Mouse (Mus musculus) NIH3T3 (cell line): ENCODE data around the gene Krt26.
A peak's percentile ranks its signal among the peaks of the same experiment; 100 is the strongest.

Experiments used
- DNase-seq: peaks from one replicate; pipeline ENCODE4 v3.0.0-alpha.2; 2012; ENCODE audit warnings: low read depth

Krt26 gene

GRCm38 (mm10) chr11:99337866-99338265, at the start of gene Krt26:
TSS of gene Krt26 (minus strand) at chr11:99337966.
- DNase-seq, result no peak

DNA sequence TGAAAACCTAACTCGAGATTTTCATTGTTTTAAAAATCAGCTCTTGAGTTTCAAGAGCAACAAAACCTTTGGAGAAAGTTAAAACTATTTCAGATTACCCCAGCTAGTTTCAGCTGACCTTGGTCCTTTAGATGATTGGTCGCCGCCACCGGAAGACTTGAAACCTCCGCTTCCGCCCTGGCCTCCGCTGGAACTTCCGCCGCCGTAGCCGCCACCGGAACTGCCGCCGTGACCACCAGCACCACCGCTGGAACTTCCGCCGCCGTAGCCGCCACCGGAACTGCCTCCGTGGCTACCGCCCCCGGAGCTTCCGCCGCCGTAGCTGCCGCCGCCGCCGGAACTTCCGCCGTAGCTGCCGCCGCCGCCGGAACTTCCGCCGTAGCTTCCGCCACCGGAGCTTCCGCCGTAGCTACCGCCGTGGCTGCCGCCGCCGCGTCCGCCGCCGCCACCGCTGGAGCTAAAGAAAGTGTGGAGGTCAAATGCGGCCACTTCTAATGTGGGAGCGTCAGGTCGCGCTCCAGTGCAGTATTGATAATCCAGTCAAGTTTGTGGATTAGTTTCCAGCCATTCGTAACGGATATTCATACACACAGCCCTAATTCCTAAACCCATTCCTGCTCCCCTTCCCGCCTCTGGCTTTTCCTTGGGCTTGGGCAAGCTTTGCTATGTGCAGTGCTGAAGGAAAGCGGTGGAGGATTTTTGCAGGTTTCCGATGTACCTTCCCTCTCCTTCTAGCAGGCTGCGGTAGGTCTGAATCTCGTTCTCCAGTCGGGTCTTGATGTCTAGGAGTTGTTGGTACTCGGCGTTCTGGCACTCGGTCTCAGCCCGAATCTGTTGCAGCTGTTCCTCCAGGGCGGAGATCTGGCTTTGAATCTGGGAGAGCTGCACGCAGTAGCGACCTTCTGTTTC, 48.3 kb upstream of the Krt26 start:
- DNase-seq, result peak; percentile 91

DNA sequence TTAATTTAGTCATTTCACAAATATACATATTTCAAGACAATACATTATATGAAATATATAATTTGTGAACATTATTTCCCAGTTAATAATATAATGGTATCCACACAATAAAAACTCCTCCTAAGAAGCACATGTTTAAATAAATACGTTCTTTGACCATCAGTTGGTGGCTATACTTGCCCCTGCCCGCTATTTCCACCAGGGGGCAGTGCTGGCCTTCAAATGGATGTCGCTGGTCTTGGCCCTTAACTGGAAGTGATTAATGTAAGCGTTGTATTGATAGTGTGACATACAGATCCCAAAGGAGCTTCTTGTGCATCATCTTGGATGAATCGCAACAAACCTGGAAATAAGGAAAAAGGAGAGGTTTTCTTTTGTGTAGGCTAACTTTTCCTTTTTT, 41.8 kb upstream of the Krt26 start:
- peak; percentile 89 for DNase-seq

- no peak for DNase-seq
Observed at GRCm38 (mm10) chr11:99374803-99375202, 37.0 kb upstream of the Krt26 start, which contains the start of gene Krt28. TSS of gene Krt28 (minus strand) at chr11:99374903.

GRCm38 (mm10) chr11:99369853-99370451, 32.2 kb upstream of the Krt26 start:
- DNase-seq, result peak; percentile 5

DNA sequence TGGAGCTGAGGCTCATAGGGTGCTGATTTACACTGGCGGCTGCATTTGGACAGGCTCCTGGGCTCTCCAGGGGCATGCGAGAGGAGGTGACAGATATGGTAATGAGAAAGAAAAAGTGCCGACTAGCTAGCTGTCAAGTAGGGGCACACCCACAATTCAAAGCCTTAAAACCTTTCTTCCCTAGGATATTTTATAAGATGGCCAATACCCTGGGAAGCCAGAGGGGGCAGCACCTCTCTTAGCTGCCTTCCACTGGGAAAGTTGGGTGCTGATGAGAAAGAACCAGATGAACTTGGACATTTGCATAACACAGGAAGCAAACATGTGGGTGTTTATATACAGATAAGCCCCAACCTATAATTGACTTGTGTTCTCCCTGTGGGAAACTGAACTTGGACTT, 31.5 kb upstream of the Krt26 start:
- peak; percentile 57 for DNase-seq

DNA sequence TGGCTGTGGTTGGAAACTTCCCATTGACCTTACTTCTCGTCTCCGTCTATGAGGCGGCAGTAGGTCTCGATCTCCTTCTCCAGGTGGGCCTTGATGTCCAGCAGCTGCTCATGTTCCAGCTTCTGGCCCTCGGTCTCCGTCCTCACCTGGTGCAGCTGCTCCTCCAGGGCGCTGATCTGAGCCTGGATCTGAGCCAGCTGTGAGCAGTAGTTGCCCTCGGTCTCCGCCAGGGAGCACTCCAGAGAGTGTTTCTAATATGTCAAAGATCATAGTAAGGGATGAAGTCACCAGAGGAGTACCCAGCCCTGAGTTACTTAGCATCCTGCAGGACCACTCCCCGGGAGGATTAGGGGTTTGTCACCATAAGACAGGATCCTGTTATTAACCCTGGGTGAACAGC, 29.0 kb upstream of the Krt26 start:
- peak; percentile 19 for DNase-seq

DNA sequence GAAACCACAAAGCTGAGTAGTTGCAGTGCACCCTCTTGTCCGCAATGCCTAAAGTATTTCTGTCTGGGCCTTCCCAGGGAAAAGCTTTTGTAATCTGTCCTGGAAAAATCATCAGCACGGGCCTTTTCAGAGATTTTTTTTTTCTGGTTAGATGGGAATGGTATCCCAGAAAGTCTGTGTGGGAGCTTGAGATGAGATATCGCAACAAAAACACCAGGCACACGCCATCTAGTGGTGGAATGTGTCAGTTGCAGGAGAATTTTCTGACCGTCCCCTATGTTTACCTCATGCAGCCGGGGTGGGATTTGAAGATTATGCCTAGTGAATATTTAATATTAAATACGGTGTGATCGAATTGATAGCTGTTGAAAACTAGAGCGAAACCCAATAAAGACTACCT, 26.6 kb upstream of the Krt26 start:
- DNase-seq, result peak; percentile 71

DNA sequence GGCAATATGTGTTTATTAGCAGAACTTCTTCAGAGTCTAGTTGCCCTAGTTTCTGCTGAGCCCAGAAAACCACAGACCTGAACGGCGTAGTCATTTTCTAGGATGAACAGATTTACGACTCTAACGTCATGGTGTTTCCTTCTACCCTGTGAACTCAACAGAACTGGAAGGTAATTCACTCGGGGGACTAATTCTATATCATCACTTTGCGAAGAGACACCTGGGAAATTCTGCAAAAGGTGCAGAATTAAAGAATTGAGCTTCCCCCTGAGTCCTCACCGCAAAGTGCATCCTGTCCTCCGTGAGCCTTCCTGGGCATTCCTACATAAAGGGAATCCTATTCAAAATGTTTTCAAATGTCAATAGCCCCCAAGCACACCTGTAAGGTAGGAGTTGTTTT, 23.7 kb upstream of the Krt26 start:
- DNase-seq, result no peak

DNA sequence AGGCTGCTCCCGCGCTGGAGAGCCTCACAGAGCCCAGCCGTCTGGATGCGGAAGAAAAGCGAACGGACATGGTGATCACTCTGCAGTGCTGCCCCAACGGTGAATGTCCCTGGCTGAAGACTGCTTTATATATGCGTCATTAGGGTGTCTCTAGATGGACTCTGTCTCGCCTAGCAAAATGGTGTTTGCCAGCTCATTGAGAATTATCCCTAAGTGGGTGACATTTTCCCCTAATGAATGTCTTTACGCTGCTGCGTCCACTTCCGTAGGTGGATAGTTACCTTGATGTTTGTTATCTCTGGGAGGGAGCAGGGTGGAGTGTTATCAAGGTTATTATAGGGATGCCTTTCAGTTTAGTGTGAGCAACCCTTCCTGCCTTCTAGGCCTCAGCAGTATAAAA, 13.2 kb upstream of the Krt26 start, which contains the start of gene Krt27:
Krt27 (minus strand) TSS at position 101 of the 400 bp plus-strand sequence.
- DNase-seq, result no peak

DNA sequence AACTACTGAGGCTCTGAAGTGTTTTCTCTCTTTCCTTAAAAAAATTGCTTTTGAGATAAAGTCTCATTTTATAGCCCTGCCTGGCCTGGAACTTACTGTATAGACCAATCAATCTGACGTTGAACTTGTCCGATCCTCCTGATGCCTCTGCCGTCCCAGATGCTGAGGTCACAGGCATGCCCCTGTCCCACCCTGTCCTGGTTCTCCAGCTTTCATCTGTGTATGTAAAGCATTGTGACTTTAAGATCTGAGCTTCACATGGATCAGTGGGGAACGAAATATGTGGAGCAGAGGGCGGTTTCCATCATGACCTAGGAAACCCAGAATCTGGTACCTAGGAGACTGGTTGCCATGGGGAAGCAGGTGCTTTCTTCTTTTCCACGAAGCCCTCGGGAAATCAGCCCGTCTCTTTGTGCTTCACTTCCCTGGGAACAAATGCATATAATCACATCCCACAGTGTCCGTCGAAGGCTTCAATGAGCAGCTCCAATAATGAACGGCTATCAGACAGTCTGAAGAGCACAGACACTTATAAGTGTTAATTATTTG, 1.6 kb upstream of the Krt26 start:
- no peak for DNase-seq

DNA sequence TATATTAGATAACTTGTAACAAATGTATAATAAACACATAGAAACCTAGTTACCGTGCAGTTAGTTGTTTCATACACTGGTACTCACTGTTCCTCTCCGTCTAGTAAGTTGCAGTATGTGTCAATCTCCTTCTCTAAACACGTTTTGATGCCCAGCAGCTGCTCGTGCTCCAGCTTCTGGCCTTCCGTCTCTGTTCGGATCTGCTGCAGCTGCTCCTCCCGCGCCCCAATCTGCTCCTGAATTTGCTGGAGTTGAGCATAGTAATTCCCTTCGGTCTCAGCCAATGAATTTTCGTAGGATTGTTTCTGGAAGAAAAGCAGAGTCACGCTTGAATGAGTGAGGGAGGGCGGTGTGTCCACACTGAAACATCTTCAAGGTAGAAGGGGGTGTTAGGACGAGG, 4.3 kb downstream of the Krt26 start:
- no peak for DNase-seq

DNA sequence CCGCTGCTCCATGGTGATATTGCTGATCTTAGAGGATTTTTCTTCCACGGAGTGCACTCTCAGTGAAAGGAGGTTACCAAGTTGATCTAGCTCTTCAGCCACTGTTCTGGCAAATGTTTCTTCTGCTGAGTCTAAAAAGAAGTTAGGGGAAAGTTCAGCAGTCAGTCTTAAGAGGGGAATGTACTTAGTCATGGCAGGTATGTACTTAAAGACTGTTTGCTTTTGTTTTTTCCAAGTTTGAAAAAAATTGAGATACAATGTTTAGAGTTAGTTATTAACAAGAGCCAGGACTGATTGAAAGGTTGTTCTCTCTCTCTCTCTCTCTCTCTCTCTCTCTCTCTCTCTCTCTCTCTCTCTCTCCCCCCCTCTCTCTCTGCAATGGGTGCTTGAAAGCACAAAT, 8.1 kb downstream of the Krt26 start:
- no peak for DNase-seq

DNA sequence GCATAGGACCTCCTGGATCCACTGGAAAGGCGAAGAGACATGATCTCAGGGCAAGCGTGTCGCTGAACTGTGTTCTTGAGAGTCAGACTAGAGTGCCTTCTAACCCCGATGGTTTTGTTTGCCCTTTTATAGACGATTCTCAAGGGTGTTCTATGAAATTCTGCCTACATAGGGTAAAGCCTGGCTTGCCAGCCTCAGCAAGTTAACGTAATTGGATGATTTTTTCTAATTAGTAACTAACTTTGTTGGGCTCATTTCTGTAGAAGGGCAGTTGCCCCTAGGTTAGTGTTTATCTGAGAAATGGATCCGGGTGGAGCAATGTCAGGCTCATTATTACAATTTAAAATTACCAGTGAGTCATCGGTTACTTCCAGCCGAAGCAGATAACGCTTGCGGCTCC, 14.9 kb downstream of the Krt26 start, which contains the start of gene Krt25:
Krt25 (minus strand) TSS at position 101 of the 400 bp plus-strand sequence.
- no peak for DNase-seq

DNA sequence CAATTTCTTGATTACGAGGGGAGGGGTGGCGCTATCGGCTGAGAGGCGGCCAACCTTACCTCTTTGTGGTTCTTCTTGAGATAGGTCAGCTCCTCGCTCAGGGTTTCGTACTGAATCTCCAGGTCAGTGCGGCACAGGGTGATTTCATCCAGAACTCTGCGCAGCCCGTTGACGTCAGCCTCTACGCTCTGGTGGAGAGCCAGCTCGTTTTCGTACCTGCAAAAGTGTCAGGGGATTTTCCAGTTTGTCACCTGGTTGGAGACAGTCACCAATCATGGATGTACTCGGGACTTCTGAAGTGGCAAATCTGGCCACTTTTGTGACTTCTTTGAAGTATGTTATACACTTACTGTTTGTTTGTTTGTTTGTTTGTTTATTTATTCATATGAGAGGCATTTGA, 16.7 kb downstream of the Krt26 start:
- DNase-seq, result no peak

DNA sequence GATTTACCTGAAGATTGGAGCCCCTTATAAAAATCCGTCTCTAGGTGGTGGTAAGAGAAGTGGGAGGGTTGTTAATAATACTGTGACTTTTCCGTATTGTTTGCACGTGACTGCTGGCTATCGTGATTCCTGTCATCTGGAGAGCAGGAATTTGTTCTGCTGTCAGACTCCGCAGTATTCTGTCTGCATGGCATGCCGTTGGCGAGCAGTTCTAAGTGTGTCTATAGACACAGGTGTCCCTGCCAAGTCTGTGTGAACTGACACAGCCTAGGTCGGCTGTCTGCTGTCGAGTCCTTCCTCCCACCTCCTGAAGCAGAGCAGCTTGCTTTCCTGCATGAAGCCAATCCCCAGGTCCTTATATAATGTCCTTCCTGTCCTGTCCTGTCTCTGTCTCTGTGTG, 18.6 kb downstream of the Krt26 start:
- no peak for DNase-seq

- no peak for DNase-seq
Observed at GRCm38 (mm10) chr11:99316543-99316942, 21.2 kb downstream of the Krt26 start.

GRCm38 (mm10) chr11:99314594-99314993, 23.2 kb downstream of the Krt26 start:
- DNase-seq, result no peak

DNA sequence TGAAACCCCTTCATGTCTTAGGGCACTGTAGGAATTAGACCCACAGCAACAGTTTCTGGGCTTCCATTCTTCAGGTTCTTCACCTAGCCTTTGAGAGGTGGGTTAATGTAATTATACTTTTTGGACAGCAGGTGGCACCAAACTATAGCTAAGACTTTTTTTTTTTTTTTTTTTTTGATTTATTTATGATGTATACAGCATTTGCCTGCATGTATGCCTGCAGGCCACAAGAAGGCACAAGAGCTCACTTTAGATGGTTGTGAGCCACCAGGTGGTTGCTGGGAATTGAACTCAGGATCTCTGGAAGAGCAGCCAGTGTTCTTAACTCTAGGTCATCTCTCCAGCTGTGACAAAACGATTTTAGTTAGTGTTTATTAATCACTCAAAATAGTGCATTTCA, 26.9 kb downstream of the Krt26 start:
- DNase-seq, result peak; percentile 75

DNA sequence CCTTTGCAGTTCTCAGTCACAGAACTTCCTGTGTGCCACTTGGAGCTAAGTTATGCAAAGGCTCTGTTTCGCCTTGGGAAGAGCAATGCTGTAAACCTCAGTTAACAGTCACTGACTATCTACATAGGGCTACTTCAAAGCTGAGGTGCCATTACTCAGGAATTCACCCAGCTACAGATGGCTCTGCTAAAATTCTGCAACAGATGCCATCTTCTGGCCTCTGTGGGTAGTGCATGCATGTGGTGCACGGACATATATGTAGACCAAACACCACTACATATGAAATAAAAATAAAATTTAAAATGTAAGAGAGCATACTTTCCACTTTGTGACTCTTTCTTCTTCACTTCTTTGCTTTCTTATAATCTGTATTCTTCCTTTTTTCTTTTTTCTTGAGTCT, 30.2 kb downstream of the Krt26 start:
- peak; percentile 82 for DNase-seq

- no peak for DNase-seq
Observed at GRCm38 (mm10) chr11:99295039-99295438, 42.7 kb downstream of the Krt26 start.

DNA sequence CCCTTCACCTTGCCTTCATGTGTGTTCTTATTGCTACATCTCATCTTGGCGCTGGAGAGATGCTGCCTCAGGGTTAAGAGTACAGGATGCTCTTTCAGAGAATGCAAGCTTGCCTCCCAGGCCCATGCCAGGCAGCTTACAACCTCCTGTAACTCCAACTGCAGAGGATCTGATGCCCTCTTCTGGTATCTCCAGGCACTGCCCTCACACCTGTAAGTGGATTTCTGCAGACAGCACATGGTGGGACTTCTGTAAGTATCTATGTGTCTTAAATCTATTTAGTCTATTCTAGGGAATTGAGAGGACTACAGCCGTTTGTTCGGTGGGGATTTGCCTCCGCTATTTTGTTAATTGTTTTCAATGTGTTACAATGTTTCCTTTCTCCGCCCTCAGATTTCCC, 44.9 kb downstream of the Krt26 start:
- peak; percentile 60 for DNase-seq

DNA sequence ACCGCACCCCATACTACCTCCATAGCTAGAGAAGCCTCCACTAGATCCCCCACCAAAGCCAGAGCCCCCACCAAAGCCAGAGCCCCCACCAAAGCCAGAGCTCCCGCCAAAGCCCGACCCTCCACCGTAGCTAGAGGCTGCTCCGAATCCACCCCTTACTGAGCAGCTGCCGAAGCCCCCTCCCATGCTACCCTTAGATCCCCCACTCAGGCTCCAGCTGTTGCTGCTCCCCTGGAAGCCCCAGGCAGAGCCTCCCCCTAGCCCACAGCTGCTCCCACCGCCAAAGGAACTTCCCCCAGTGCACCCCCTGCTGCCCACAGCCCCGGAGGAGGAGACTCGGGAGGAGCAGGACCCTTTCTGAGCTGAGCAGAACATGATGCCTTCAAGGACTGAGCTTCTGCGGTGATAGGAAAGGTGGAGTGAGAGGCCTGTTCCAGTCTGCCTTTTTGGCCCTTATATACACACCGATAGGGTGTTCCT, 52.9 kb downstream of the Krt26 start, which contains the start of gene Krt24:
Krt24 (minus strand) TSS at position 430 of the 480 bp plus-strand sequence.
- DNase-seq, result no peak
